Mouse (Mus musculus) myocyte (in vitro differentiated cells): ENCODE results near the gene AI593442. TPM values are rescaled to one million over a fixed set of nuclear protein-coding genes. Genes with fewer than 3 reads are reported as not detected.

ENCODE experiments used
- H3K27me3 ChIP-seq: one replicate; pipeline ENCODE4 v1.6.1; 2011; ENCODE audit not compliant: control insufficient read depth, insufficient read depth, insufficient read length
- H3K36me3 ChIP-seq: one replicate; pipeline ENCODE4 v1.6.1; 2011; ENCODE audit not compliant: control insufficient read depth, insufficient read depth
- H3K4me2 ChIP-seq: one replicate; pipeline ENCODE4 v1.6.1; 2011; ENCODE audit warnings: low read depth, control low read depth
- H3K4me3 ChIP-seq: one replicate; pipeline ENCODE4 v1.5.1; 2011; ENCODE audit warnings: mild to moderate bottlenecking, control low read depth, moderate library complexity
- H3K79me2 ChIP-seq: one replicate; pipeline ENCODE4 v1.6.1; 2011; ENCODE audit not compliant: control insufficient read depth, insufficient read depth
- H3ac ChIP-seq: one replicate; pipeline ENCODE4 v1.6.1; 2011; ENCODE audit not compliant: control insufficient read depth, insufficient read length
- CEBPB ChIP-seq: IDR thresholded peaks from 2 replicates; pipeline ENCODE4 v1.6.1; 2011; ENCODE audit warnings: mild to moderate bottlenecking, moderate library complexity; ENCODE audit not compliant: poor library complexity, insufficient read depth, severe bottlenecking
- E2F4 ChIP-seq: IDR thresholded peaks from one replicate; pipeline ENCODE4 v1.6.1; 2011; ENCODE audit warnings: mild to moderate bottlenecking, control low read depth, moderate library complexity; ENCODE audit not compliant: insufficient read depth
- MAX ChIP-seq: IDR thresholded peaks from one replicate; pipeline ENCODE4 v1.6.1; 2011; ENCODE audit warnings: low read depth, mild to moderate bottlenecking, control low read depth
- MYOD1 ChIP-seq, 3 experiments: IDR thresholded peaks; one replicate each; pipeline ENCODE4 v1.6.1; 2011; ENCODE audit warnings: control low read depth in 2 of 3, low read depth in 2 of 3, mild to moderate bottlenecking in 2 of 3, moderate library complexity in 1 of 3; ENCODE audit not compliant: insufficient read length in 2 of 3, control insufficient read depth in 1 of 3
- MYOG ChIP-seq, 3 experiments: IDR thresholded peaks; one replicate each; pipeline ENCODE4 v1.6.1; 2011; ENCODE audit warnings: control low read depth in 2 of 3, low read depth in 2 of 3, mild to moderate bottlenecking in 2 of 3; ENCODE audit not compliant: insufficient read length in 2 of 3, control insufficient read depth in 1 of 3, insufficient read depth in 1 of 3
- POLR2A ChIP-seq: IDR thresholded peaks from one replicate; pipeline ENCODE4 v1.6.1; 2011; ENCODE audit warnings: low read depth, mild to moderate bottlenecking, control low read depth, moderate library complexity; ENCODE audit not compliant: insufficient read length
- POLR2AphosphoS2 ChIP-seq: IDR thresholded peaks from one replicate; pipeline ENCODE4 v1.6.1; 2011; ENCODE audit warnings: low read depth, control low read depth; ENCODE audit not compliant: insufficient read length
- REST ChIP-seq: IDR thresholded peaks from one replicate; pipeline ENCODE4 v1.6.1; 2011; ENCODE audit warnings: mild to moderate bottlenecking, control low read depth, moderate library complexity; ENCODE audit not compliant: insufficient read depth, insufficient read length
- SRF ChIP-seq: IDR thresholded peaks from one replicate; pipeline ENCODE4 v1.6.1; 2011; ENCODE audit warnings: low read depth; ENCODE audit not compliant: control insufficient read depth, insufficient read length
- TCF12 ChIP-seq: IDR thresholded peaks from one replicate; pipeline ENCODE4 v1.6.1; 2011; ENCODE audit warnings: mild to moderate bottlenecking, control low read depth; ENCODE audit not compliant: poor library complexity, insufficient read depth, severe bottlenecking
- TCF3 ChIP-seq: IDR thresholded peaks from one replicate; pipeline ENCODE4 v1.6.1; 2011; ENCODE audit warnings: low read depth, control low read depth; ENCODE audit not compliant: insufficient read length
- USF1 ChIP-seq: IDR thresholded peaks from one replicate; pipeline ENCODE4 v1.6.1; 2011; ENCODE audit warnings: low read depth, mild to moderate bottlenecking, control low read depth, moderate library complexity
- polyA plus RNA-seq: library from polyadenylated mRNA; unstranded; fragments of >200 nt; fragmentation: generic; extraction: Trizol; gene quantifications from one replicate; pipeline ENCODE4 v1.2.1, GENCODE M21; 2012; ENCODE audit warnings: missing spikeins

The AI593442 gene
- polyA plus RNA-seq, result not detected

GRCm38 (mm10) chr9:52679362-52679947, at the start of gene AI593442:
AI593442 (minus strand) TSS chr9:52679780.
- no peak within 1 kb of the TSS for H3K4me3 ChIP-seq
- H3ac ChIP-seq, result no peak within 1 kb of the TSS
- H3K36me3 ChIP-seq, result no peaks in the 10 kb centered on the region
- peaks cover 28% of the 10 kb centered on the region for H3K27me3 ChIP-seq
- TF ChIP-seq SRF, result no peak
- no peak for TF ChIP-seq E2F4
- TF ChIP-seq TCF12, result no peak
- TF ChIP-seq MYOD1 (IDR thresholded peaks at IDR 0.05; ENCODE audit: control insufficient read depth in 1 of 3, insufficient read length in 2 of 3, low read depth in 2 of 3), result no peak
- no peak for TF ChIP-seq USF1
- TF ChIP-seq REST, result no peak
- no peak for TF ChIP-seq MYOG (IDR thresholded peaks at IDR 0.05; ENCODE audit: control insufficient read depth in 1 of 3, insufficient read depth in 1 of 3, insufficient read length in 2 of 3, low read depth in 2 of 3)
- no peak for TF ChIP-seq MAX
- TF ChIP-seq TCF3, result no peak
- no peak for TF ChIP-seq POLR2A
- TF ChIP-seq POLR2AphosphoS2, result no peak
- no peak for TF ChIP-seq CEBPB
- no peaks in the 10 kb centered on the region for H3K79me2 ChIP-seq
- H3K4me2 ChIP-seq, result no peak within 1 kb of the TSS

DNA sequence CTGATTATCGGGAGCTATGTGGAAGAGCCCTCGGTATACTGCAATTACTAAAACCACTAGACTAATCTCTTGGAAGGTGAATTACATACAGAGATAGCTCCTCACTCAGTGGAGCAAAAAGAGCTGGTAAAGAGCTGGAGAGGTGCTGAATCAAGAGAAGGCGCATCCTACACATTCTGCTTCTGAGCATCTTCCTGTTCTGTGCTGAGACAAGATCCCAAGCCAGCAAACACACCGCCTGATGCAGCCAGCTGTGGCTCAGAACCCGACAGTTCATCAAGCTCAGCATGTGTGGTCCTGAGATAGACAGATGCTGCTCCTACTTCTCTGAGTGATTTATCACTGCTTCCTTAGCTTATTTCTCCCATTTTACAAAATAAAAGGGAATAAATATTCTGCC, 49.2 kb upstream of the AI593442 start:
- H3K27me3 ChIP-seq, result no peaks in the 10 kb centered on the region
- no peaks in the 10 kb centered on the region for H3K79me2 ChIP-seq
- no peak overlapping the region for H3ac ChIP-seq
- H3K4me2 ChIP-seq, result no peak overlapping the region
- no peaks in the 10 kb centered on the region for H3K36me3 ChIP-seq
- TF ChIP-seq MAX (no peak), REST (no peak), POLR2AphosphoS2 (no peak), SRF (no peak), TCF12 (no peak), MYOG (IDR thresholded peaks at IDR 0.05; ENCODE audit: control insufficient read depth in 1 of 3, insufficient read depth in 1 of 3, insufficient read length in 2 of 3, low read depth in 2 of 3) (no peak), POLR2A (no peak), E2F4 (no peak), MYOD1 (IDR thresholded peaks at IDR 0.05; ENCODE audit: control insufficient read depth in 1 of 3, insufficient read length in 2 of 3, low read depth in 2 of 3) (no peak), TCF3 (no peak), USF1 (no peak), CEBPB (no peak)
- no peak overlapping the region for H3K4me3 ChIP-seq

- TF ChIP-seq MYOG (IDR thresholded peaks at IDR 0.05; ENCODE audit: control insufficient read depth in 1 of 3, insufficient read depth in 1 of 3, insufficient read length in 2 of 3, low read depth in 2 of 3) (no peak), E2F4 (no peak), TCF12 (no peak), REST (no peak), MAX (no peak), SRF (no peak)
- H3K4me3 ChIP-seq, result no peak overlapping the region
- no peaks in the 10 kb centered on the region for H3K27me3 ChIP-seq
- H3K36me3 ChIP-seq, result no peaks in the 10 kb centered on the region
- no peak overlapping the region for H3ac ChIP-seq
- no peaks in the 10 kb centered on the region for H3K79me2 ChIP-seq
- H3K4me2 ChIP-seq, result no peak overlapping the region
Measured at GRCm38 (mm10) chr9:52722626-52723025, 43.0 kb upstream of the AI593442 start.

- Histone ChIP-seq H3ac (no peak overlapping the region), H3K36me3 (no peaks in the 10 kb centered on the region)
- no peak for TF ChIP-seq MYOG (IDR thresholded peaks at IDR 0.05; ENCODE audit: control insufficient read depth in 1 of 3, insufficient read depth in 1 of 3, insufficient read length in 2 of 3, low read depth in 2 of 3)
- TF ChIP-seq MAX, result no peak
- TF ChIP-seq E2F4, result no peak
- TF ChIP-seq USF1, result no peak
- TF ChIP-seq POLR2AphosphoS2, result no peak
- no peak for TF ChIP-seq TCF12
- TF ChIP-seq CEBPB, result no peak
- TF ChIP-seq REST, result no peak
- no peak for TF ChIP-seq MYOD1 (IDR thresholded peaks at IDR 0.05; ENCODE audit: control insufficient read depth in 1 of 3, insufficient read length in 2 of 3, low read depth in 2 of 3)
- TF ChIP-seq TCF3, result no peak
- no peak for TF ChIP-seq SRF
- no peak for TF ChIP-seq POLR2A
Measured at GRCm38 (mm10) chr9:52719562-52719961, 40.0 kb upstream of the AI593442 start.

GRCm38 (mm10) chr9:52680036-52680435, 456 bp upstream of the AI593442 start:
- Histone ChIP-seq H3K36me3 (no peaks in the 10 kb centered on the region), H3K27me3 (peaks cover 28% of the 10 kb centered on the region), H3ac (no peak overlapping the region), H3K4me2 (no peak overlapping the region), H3K79me2 (no peaks in the 10 kb centered on the region), H3K4me3 (no peak overlapping the region)
- TF ChIP-seq MAX (no peak), SRF (no peak)

More at GRCm38 (mm10) chr9:52719562-52719961, 40.0 kb upstream of the AI593442 start:
- Histone ChIP-seq H3K27me3 (no peaks in the 10 kb centered on the region), H3K4me3 (no peak overlapping the region), H3K79me2 (no peaks in the 10 kb centered on the region), H3K4me2 (no peak overlapping the region)
